ENCODE assay signal across 12 mouse cellular contexts in genomic region chr12:82194919-82195318, GRCm38 (mm10).
"Had no signal": no experiment of that assay in that cellular context is flagged by ENCODE, and none has a peak within 500 bp of the region (broad histone marks: within the 10 kb centered on the region; RNA-seq: fewer than 3 reads in every experiment).

No protein-coding gene starts in this region.

- ATAC-seq: intestine, postnatal 0 days; midbrain, embryonic 13.5 days had no signal

- H3K4me3 ChIP-seq: layer of hippocampus, adult 2 months; liver, embryonic 15.5 days; lung, embryonic 15.5 days; midbrain, embryonic 13.5 days had no signal

- DNase-seq: kidney, adult 9 months; kidney, postnatal 10 days; kidney, postnatal 4 days; right cerebral cortex, postnatal 25 days; thymus, postnatal 36 days had no signal

- H3K27me3 ChIP-seq: liver, embryonic 15.5 days; lung, embryonic 15.5 days; midbrain, embryonic 13.5 days had no signal

- H3K36me3 ChIP-seq: liver, embryonic 15.5 days; lung, embryonic 15.5 days; midbrain, embryonic 13.5 days had no signal

- H3K9ac ChIP-seq: liver, embryonic 15.5 days; lung, embryonic 15.5 days; midbrain, embryonic 13.5 days had no signal

- H3K9me3 ChIP-seq: liver, embryonic 15.5 days; lung, embryonic 15.5 days; midbrain, embryonic 13.5 days had no signal

- H3K27ac ChIP-seq: layer of hippocampus, adult 2 months; liver, embryonic 15.5 days; lung, embryonic 15.5 days; macrophage; midbrain, embryonic 13.5 days had no signal

- H3K4me2 ChIP-seq: liver, embryonic 11.5 days; liver, embryonic 15.5 days; lung, embryonic 15.5 days; midbrain, embryonic 13.5 days had no signal
